Mouse (Mus musculus) intestine, embryonic 16.5 days (tissue): ENCODE results near the gene Rtca. TPM values are rescaled to one million over a fixed set of nuclear protein-coding genes. Genes with fewer than 3 reads are reported as not detected.

ENCODE experiments used
- ATAC-seq: fragments of 200-750 bp; cut with Nextera tagmentation; 2 replicates; pipeline ENCODE4 v1.8.0; 2017; ENCODE audit warnings: moderate TSS enrichment, moderate library complexity
- H3K27ac ChIP-seq: fragments of 300-500 bp; sonication (generic); 2 replicates; pipeline ENCODE4 v1.5.1; 2014; ENCODE audit warnings: mild to moderate bottlenecking, low read length
- H3K27me3 ChIP-seq: fragments of 300-500 bp; sonication (generic); replicated peaks from 2 replicates; pipeline ENCODE4 v1.6.1; 2014; ENCODE audit warnings: low read length, control low read depth, mixed read lengths; ENCODE audit not compliant: control insufficient read depth, insufficient read depth
- H3K36me3 ChIP-seq: fragments of 300-500 bp; sonication (generic); 2 replicates; pipeline ENCODE4 v1.6.1; 2014; ENCODE audit warnings: low read length, control low read depth; ENCODE audit not compliant: control insufficient read depth, insufficient read depth
- H3K4me1 ChIP-seq: fragments of 300-500 bp; sonication (generic); 2 replicates; pipeline ENCODE4 v1.6.1; 2014; ENCODE audit warnings: low read length, control low read depth, mixed read lengths; ENCODE audit not compliant: control insufficient read depth, insufficient read depth
- H3K4me2 ChIP-seq: fragments of 300-500 bp; sonication (generic); 2 replicates; pipeline ENCODE4 v1.6.1; 2014; ENCODE audit warnings: low read depth, low read length, control low read depth
- H3K4me3 ChIP-seq: fragments of 300-500 bp; sonication (generic); 2 replicates; pipeline ENCODE4 v1.5.1; 2014; ENCODE audit warnings: mild to moderate bottlenecking, low read length
- H3K9ac ChIP-seq: fragments of 300-500 bp; sonication (generic); 2 replicates; pipeline ENCODE4 v1.6.1; 2014; ENCODE audit warnings: low read depth, low read length
- H3K9me3 ChIP-seq: fragments of 300-500 bp; sonication (generic); 2 replicates; pipeline ENCODE4 v1.6.1; 2016; ENCODE audit warnings: low read length, control low read depth; ENCODE audit not compliant: control insufficient read depth
- WGBS: fragments of 180-500 bp; shearing (Covaris S2); extraction: QIAGEN DNeasy Blood & Tissue Kit; methylation state at CpG from one replicate; pipeline ENCODE4 v1.1.7; 2014; 5-methylcytosine and 5-hydroxymethylcytosine counted together
- polyA plus RNA-seq: library from polyadenylated mRNA; unstranded; fragments of >200 nt; fragmentation: Nextera tagmentation; extraction: Ambion mirVana; gene quantifications from 2 replicates; pipeline ENCODE4 v1.2.1, GENCODE M21; 2015

Rtca gene
- polyA plus RNA-seq, 1 experiment from 2014 or later = 62.2 TPM

DNA sequence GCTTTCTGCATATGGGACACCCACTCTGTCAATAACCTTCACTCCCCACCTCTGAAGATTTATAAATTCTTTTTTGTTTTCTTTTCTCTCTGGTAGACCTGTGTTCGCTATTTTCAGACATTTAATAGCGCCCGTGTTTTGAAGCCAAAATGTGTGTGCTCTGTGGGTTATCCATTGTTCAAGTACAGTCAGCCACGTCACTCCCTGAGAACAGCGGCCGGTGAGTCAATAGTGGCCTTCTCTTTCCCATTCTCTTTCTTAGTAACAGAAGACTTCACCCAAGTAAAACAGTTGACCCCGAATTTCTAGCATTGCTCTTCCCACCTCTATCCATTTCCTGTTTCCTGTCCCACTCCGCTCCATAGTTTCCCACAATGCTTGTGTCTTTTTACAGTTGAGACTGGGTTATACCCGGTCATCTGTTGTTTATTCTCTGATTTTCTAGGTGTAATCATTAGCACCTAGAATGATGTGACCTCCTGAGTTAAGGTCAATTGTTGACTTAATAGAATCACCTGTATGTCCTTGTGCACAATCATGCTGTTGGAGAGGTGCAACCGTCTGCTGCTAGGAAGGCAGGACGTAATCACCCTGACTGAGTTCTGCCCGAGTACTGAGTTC, 12.2 kb upstream of the Rtca start:
- no peaks in the 10 kb centered on the region for H3K4me1 ChIP-seq
- WGBS = 82% methylated on average over 12 of the region's 12 CpGs
- H3K27me3 ChIP-seq = no peaks in the 10 kb centered on the region

DNA sequence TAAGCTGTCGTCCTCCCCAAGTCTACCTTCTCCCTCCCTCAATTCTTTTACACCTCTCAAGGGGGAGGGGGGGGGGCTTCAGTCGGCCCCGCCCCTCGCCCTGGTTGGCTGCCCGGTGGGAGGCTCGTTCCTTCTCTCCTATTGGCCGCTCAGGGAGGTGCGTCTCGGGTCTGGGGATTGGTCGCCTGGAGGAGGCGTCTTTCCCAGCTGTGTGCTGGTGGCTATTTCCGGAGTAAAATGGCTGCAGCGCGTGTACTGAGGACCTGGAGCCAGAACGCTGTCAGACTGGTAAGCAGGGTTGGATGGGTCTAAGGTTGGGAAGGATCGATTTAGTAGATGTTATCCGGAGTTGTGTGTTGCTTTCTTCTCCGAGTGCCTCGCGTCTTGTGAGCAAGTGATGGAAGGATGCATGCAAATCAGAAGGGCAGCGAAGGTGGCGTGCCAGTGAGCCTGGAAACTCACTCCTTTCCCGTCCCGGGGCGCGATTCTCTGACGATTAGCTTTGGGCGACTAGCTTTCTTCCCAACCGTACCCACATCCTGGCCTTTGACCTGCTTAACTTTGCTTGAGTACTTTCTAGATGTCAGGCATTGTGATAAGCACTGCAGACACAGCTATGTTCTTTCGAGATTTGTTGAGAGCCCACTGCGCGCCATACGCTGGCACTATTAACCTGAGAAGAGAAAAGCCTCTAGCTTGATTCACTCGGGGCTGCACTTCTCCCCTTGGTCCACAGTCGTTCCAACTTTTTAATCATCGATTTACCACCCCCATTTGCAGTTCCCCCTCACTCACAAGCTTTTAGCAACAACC, 5.1 kb upstream of the Rtca start, which contains the start of gene Dbt:
Gene Dbt, plus strand, starts transcription at position 167 of the 813 bp plus-strand sequence.
- WGBS = under 1% methylated on average over 36 of the region's 36 CpGs
- H3K4me1 ChIP-seq = peaks cover 6% of the 10 kb centered on the region
- H3K27ac ChIP-seq = no peak within 1 kb of the TSS
- peak within 1 kb of the TSS; percentile 66 for H3K9ac ChIP-seq
- H3K4me3 ChIP-seq = peak within 1 kb of the TSS; percentile 67
- ATAC-seq = peak; percentile 95
- H3K27me3 ChIP-seq = no peaks in the 10 kb centered on the region
- 0 out of 2 replicates have a peak, but pooled peaks cover 2% of the 10 kb centered on the region for H3K36me3 ChIP-seq
- peak within 1 kb of the TSS; percentile 67 for H3K4me2 ChIP-seq
- no peaks in the 10 kb centered on the region for H3K9me3 ChIP-seq

More for the DNA sequence above, 12.2 kb upstream of the Rtca start:
- Histone ChIP-seq H3K4me2 (no peak overlapping the region), H3K36me3 (0 out of 2 replicates have a peak, but pooled peaks cover 2% of the 10 kb centered on the region), H3K4me3 (no peak overlapping the region), H3K9me3 (no peaks in the 10 kb centered on the region), H3K9ac (no peak overlapping the region), H3K27ac (no peak overlapping the region)
- ATAC-seq = no peak

DNA sequence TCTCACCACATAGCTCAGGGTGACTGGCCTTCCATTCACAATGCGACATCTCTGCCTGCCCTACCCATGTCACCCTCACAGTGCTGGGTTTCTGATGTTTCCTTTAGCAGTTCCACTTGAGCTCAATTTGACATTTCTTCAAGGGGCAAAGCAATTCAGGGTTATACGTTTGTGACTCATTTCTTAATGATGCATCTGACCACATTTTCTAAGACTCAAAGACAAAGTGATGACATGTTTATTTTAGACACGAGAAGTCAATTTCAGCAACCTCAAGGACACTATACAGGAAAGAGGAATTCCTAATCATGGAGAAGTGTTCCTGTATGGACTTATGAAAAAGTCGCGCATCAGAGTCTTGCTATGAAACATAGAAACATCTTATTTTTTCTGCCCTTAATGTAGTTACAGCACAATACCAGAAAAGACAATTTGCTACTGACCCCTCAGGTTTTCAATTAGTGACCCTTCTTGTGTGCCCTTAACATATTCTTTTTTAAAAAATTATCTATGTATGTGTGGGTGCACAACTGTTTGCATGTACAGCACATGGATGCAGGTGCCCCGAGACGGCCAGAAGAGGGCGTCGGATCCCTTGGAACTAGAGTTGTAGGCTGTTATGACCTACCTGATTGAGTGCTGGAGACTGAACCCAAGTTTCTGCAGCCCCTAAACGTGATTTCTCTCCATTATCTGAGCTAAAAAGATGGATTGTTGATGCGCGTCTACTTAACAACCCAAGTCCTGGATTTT, 4.3 kb upstream of the Rtca start:
- H3K9me3 ChIP-seq = no peaks in the 10 kb centered on the region
- H3K4me2 ChIP-seq = peak overlapping the region; percentile 67
- H3K27ac ChIP-seq = no peak overlapping the region
- peak overlapping the region; percentile 67 for H3K4me3 ChIP-seq
- H3K27me3 ChIP-seq = no peaks in the 10 kb centered on the region
- peaks cover 6% of the 10 kb centered on the region for H3K4me1 ChIP-seq
- H3K36me3 ChIP-seq = no peaks in the 10 kb centered on the region
- peak; percentile 18 for ATAC-seq
- WGBS = 38% methylated on average over 12 of the region's 12 CpGs
- H3K9ac ChIP-seq = no peak overlapping the region

DNA sequence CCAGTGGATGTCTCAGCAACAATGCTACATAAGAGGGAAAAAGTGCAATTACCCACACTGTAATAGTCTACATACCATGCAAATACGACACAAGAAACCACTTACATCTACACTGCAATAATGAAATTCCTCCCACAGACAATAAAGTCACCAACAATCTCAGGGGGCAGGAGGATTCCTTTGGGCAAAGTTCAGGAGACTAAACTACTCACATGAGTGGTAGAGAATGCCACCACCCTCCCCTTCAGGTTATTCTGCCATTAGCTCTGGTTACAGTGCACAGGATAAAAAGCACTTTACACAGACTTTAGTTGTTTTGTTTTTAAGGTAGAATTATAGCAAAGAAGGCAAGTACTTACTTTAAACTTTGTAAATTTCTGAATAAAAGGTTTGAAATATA, 12.3 kb downstream of the Rtca start:
- no peaks in the 10 kb centered on the region for H3K4me1 ChIP-seq
- H3K4me2 ChIP-seq = no peak overlapping the region
- WGBS = 74% methylated on average over 1 of the region's 1 CpGs
- H3K9me3 ChIP-seq = no peaks in the 10 kb centered on the region
- ATAC-seq = no peak
- H3K27ac ChIP-seq = no peak overlapping the region
- no peak overlapping the region for H3K9ac ChIP-seq
- no peak overlapping the region for H3K4me3 ChIP-seq
- H3K27me3 ChIP-seq = no peaks in the 10 kb centered on the region
- H3K36me3 ChIP-seq = peaks cover 14% of the 10 kb centered on the region

DNA sequence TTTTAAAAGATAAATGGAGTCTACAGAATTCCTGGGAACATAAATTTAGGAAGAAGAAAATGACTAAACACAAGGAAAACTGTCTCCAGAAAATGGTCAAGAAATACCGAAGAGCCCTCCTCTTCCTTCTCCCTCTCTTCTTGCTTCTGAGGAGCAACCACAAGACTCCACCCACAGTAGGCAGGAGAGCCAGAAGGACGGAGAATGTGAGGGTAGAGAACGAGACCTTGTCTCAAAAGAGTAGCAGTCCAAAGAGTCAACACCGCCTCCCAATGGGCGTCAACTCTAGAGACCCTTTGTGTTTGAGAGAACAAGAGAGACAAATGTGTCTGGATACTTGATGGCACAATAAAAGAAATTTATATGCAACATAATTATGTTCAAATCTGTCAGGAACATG, 14.3 kb downstream of the Rtca start:
- H3K9me3 ChIP-seq = no peaks in the 10 kb centered on the region
- H3K9ac ChIP-seq = no peak overlapping the region
- no peaks in the 10 kb centered on the region for H3K4me1 ChIP-seq
- H3K27ac ChIP-seq = no peak overlapping the region
- H3K36me3 ChIP-seq = peaks cover 16% of the 10 kb centered on the region
- no peaks in the 10 kb centered on the region for H3K27me3 ChIP-seq
- WGBS = 67% methylated on average over 5 of the region's 5 CpGs
- H3K4me2 ChIP-seq = no peak overlapping the region
- no peak overlapping the region for H3K4me3 ChIP-seq
- ATAC-seq = no peak

DNA sequence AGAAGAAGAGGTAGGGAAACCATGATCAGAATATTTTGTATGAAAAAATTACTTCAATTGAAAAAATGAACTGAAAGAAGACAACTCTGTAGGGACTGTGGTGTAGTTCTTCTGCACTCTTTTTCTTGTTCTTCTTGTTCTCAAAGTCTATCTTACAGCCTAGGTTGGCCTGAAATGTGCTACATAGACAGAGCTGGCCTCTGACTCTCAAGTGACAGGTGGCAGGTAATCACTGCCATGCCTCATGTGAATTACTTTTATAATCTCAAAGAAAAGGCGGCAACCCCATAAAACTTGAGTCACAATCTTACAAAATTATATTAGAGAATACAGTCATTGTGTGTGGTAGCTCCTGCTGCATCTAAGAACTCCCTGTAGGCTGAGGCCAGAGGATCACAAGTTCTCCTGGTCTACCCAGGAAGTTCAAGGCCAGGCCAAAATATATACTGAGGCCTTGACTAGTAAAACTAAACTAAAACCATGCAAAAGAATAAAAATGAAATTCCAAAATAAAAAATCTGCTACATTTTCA, 16.0 kb downstream of the Rtca start:
- no peak overlapping the region for H3K4me3 ChIP-seq
- 58% methylated on average over 1 of the region's 1 CpGs for WGBS
- no peaks in the 10 kb centered on the region for H3K4me1 ChIP-seq
- peaks cover 13% of the 10 kb centered on the region for H3K36me3 ChIP-seq
- H3K9ac ChIP-seq = no peak overlapping the region
- H3K27me3 ChIP-seq = no peaks in the 10 kb centered on the region
- H3K27ac ChIP-seq = no peak overlapping the region
- no peak overlapping the region for H3K4me2 ChIP-seq
- H3K9me3 ChIP-seq = no peaks in the 10 kb centered on the region
- peak; percentile 87 for ATAC-seq

DNA sequence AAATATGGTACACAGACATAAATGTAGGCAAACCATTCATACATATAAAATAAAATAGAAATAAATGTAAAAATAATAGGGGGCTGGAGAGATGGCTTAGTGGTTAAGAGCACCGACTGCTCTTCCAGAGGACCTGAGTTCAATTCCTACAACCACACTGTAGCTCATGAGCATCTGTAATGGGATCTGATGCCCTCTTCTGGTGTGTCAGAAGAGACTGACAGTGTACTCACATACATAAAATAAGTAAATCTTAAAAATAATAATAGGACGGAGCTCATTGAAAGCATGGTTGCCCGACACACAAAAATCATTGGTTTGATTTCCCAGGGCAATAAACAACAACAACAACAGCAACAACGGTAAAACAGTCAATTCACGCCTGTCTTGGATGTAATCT, 17.1 kb downstream of the Rtca start:
- Histone ChIP-seq H3K27ac (no peak overlapping the region), H3K4me1 (no peaks in the 10 kb centered on the region), H3K9ac (no peak overlapping the region), H3K27me3 (no peaks in the 10 kb centered on the region), H3K4me2 (no peak overlapping the region), H3K36me3 (peaks cover 13% of the 10 kb centered on the region), H3K9me3 (no peaks in the 10 kb centered on the region), H3K4me3 (no peak overlapping the region)
- 92% methylated on average over 5 of the region's 5 CpGs for WGBS
- no peak for ATAC-seq

DNA sequence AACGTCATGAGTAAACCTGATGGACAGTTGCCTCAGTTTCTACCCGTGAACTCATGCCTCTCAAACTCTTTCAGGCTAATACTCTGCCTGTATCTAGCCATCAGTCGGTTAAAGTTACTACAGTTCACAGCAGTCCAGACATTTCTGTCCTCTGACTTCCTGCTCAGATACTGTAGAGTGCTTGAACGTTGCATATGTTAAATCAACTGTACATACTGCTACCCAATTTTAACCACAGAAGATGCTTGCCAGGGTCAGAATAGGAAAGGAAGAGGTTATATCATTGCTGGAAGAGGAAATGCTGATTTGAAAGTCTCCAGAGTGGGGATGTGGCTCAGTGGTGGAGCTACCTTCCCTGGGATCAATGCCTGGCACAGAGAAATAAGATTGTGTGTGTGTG, 24.7 kb downstream of the Rtca start:
- H3K27ac ChIP-seq = no peak overlapping the region
- 81% methylated on average over 4 of the region's 4 CpGs for WGBS
- H3K4me1 ChIP-seq = 0 out of 2 replicates have a peak, but pooled peaks cover 2% of the 10 kb centered on the region
- no peak overlapping the region for H3K4me3 ChIP-seq
- peaks cover 3% of the 10 kb centered on the region; the same call in 1 of the 2 replicates for H3K36me3 ChIP-seq
- no peaks in the 10 kb centered on the region for H3K27me3 ChIP-seq
- no peak overlapping the region for H3K4me2 ChIP-seq
- no peaks in the 10 kb centered on the region for H3K9me3 ChIP-seq
- ATAC-seq = no peak
- no peak overlapping the region for H3K9ac ChIP-seq

DNA sequence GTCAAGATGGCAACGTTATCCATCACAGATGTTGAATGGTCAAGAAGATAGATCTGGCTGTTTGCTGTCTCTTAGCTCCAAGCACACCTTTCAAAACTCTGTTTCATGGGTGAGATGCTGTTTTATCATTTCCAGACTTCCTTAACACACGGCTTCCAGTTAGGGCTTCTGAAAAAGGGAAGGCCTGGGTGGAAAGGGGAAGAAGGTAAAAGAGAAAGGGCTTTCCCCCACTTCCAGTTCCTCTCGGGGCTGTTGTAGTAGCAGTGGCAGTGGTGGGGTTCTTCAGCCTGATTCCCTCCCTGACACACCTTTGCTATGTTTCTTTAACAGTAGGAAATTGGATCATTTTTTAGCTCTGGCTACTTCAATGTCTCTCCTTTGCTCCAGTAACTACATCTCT, 25.3 kb downstream of the Rtca start:
- no peak for ATAC-seq
- Histone ChIP-seq H3K4me3 (no peak overlapping the region), H3K4me2 (no peak overlapping the region), H3K27me3 (no peaks in the 10 kb centered on the region), H3K4me1 (0 out of 2 replicates have a peak, but pooled peaks cover 2% of the 10 kb centered on the region), H3K9ac (no peak overlapping the region), H3K9me3 (no peaks in the 10 kb centered on the region), H3K27ac (no peak overlapping the region), H3K36me3 (no peaks in the 10 kb centered on the region)
- WGBS = 74% methylated on average over 3 of the region's 3 CpGs
